Mouse (Mus musculus) bone marrow, adult 2 months (tissue): Measurements from ENCODE around the gene Igsf23.
"Not testable (repeated sequence)": the region's sequence is repeated elsewhere in the genome, so short reads cannot be mapped to it uniquely, and the experiment has no call there.

ENCODE experiments used
- CTCF ChIP-seq: fragments of 200-500 bp; IDR thresholded peaks from 2 replicates; pipeline ENCODE4 v1.5.1; 2011; ENCODE audit warnings: low read length, control low read depth; ENCODE audit not compliant: control insufficient read depth, insufficient read depth
- POLR2A ChIP-seq: fragments of 200-500 bp; IDR thresholded peaks from 2 replicates; pipeline ENCODE4 v1.6.1; 2011; ENCODE audit warnings: low read depth, mild to moderate bottlenecking, control low read depth, low read length, borderline replicate concordance; ENCODE audit not compliant: control insufficient read depth

DNA sequence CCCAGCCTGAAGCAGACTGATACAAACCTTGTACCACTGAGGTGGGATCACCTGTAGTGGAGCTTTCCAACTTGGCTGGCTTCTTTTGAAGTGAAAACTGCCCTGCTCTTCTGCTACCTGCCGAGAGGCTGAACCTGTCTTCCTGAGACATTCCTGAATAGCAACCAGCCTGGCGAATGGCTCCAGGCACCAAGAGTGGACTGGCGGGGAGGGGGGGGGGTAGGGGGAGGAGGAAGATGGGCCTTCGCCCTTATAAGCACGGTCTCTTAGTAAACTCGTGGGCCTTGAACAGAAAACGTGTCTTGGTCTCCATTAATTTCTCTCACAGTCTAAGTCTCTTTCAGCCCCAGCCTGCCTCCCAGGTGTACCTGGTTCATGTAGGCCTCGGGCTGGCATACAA is 40.6 kb upstream of the Igsf23 start, which contains the start of gene Nlrp9b:
- TF ChIP-seq POLR2A, CTCF: not testable (repeated sequence)
